Mouse (Mus musculus): ENCODE measurements around the gene Cdc42bpb.

- no peak for TF ChIP-seq CTCF (IDR thresholded peaks at IDR 0.05; ENCODE audit: low read depth)
- TF ChIP-seq EP300 (IDR thresholded peaks at IDR 0.05; ENCODE audit: low read depth), result no peak
Measured at GRCm38 (mm10) chr12:111301322-111302017, 76.0 kb downstream of the Cdc42bpb start.
